Mouse (Mus musculus) left cerebral cortex, postnatal 36 days (tissue): Measurements from ENCODE around the gene Hoxb1. TPM values are rescaled to one million over a fixed set of nuclear protein-coding genes. Genes with fewer than 3 reads are reported as not detected.

Experiments used
- DNase-seq, 2 experiments: peaks; one replicate each; pipeline ENCODE4 v3.0.0; 2021 to 2022; ENCODE audit warnings: low spot score in 2 of 2, mixed read lengths in 1 of 2
- intact Hi-C: fragments of 180-260 bp; cut with DNase I; formaldehyde crosslinking; loops from one replicate; pipeline ENCODE4 v1.15.1; 2025
- total RNA-seq, 2 experiments: library from RNA; stranded (reverse); gene quantifications; 2 replicates each; pipeline ENCODE4 v1.2.3; 2021

Hoxb1 gene
- total RNA-seq, 2 experiments from 2014 or later, result not detected

GRCm38 (mm10) chr11:96372519-96372918, 7.0 kb downstream of the Hoxb1 start:
- intact Hi-C loops, result no loop called here
- DNase-seq, result no peak

GRCm38 (mm10) chr11:96374810-96375209, 9.3 kb downstream of the Hoxb1 start:
- intact Hi-C loops, result no loop called here
- DNase-seq, result no peak

GRCm38 (mm10) chr11:96383381-96383780, 17.8 kb downstream of the Hoxb1 start:
- intact Hi-C loops, result no loop called here
- no peak for DNase-seq

GRCm38 (mm10) chr11:96387635-96388034, 22.1 kb downstream of the Hoxb1 start:
- no peak for DNase-seq
- intact Hi-C loops, result no loop called here

GRCm38 (mm10) chr11:96396772-96397626, 31.4 kb downstream of the Hoxb1 start:
- intact Hi-C loops, result no loop called here
- DNase-seq, result no peak

GRCm38 (mm10) chr11:96397806-96398335, 32.3 kb downstream of the Hoxb1 start:
- intact Hi-C loops, result no loop called here

GRCm38 (mm10) chr11:96399923-96400322, 34.4 kb downstream of the Hoxb1 start:
- no peak for DNase-seq
- intact Hi-C loops, result no loop called here

More at GRCm38 (mm10) chr11:96397806-96398335, 32.3 kb downstream of the Hoxb1 start:
- DNase-seq, result no peak

- DNase-seq, result no peak
- intact Hi-C loops, result no loop called here
These were observed 38.6 kb downstream of the Hoxb1 start for GRCm38 (mm10) chr11:96404016-96404604.

- no peak for DNase-seq
- intact Hi-C loops, result no loop called here
These were observed 39.3 kb downstream of the Hoxb1 start for GRCm38 (mm10) chr11:96404831-96405230.

- no peak for DNase-seq
- intact Hi-C loops, result no loop called here
These were observed 40.0 kb downstream of the Hoxb1 start for GRCm38 (mm10) chr11:96405541-96405940.

- DNase-seq, result peak; percentile 9 to 18
- intact Hi-C loops, result no loop called here
These were observed 41.9 kb downstream of the Hoxb1 start for GRCm38 (mm10) chr11:96407191-96408072.

- intact Hi-C loops, result no loop called here
- no peak for DNase-seq
These were observed 42.9 kb downstream of the Hoxb1 start for GRCm38 (mm10) chr11:96408234-96409010.

GRCm38 (mm10) chr11:96411019-96411418, 45.5 kb downstream of the Hoxb1 start:
- intact Hi-C loops, result no loop called here
- DNase-seq, result no peak

- intact Hi-C loops, result no loop called here
- DNase-seq, result no peak
These were observed 46.4 kb downstream of the Hoxb1 start for GRCm38 (mm10) chr11:96411934-96412333.

- intact Hi-C loops, result no loop called here
- no peak for DNase-seq
These were observed 47.5 kb downstream of the Hoxb1 start for GRCm38 (mm10) chr11:96412941-96413491.

GRCm38 (mm10) chr11:96413527-96413926, 48.0 kb downstream of the Hoxb1 start:
- DNase-seq, result peak; percentile 21 to 38
- intact Hi-C loops, result no loop called here

- intact Hi-C loops, result no loop called here
These were observed 48.5 kb downstream of the Hoxb1 start for GRCm38 (mm10) chr11:96414002-96414401.

More at GRCm38 (mm10) chr11:96414002-96414401, 48.5 kb downstream of the Hoxb1 start:
- DNase-seq, result no peak
